ENCODE assay signal across 8 mouse cellular contexts in the genomic region with DNA sequence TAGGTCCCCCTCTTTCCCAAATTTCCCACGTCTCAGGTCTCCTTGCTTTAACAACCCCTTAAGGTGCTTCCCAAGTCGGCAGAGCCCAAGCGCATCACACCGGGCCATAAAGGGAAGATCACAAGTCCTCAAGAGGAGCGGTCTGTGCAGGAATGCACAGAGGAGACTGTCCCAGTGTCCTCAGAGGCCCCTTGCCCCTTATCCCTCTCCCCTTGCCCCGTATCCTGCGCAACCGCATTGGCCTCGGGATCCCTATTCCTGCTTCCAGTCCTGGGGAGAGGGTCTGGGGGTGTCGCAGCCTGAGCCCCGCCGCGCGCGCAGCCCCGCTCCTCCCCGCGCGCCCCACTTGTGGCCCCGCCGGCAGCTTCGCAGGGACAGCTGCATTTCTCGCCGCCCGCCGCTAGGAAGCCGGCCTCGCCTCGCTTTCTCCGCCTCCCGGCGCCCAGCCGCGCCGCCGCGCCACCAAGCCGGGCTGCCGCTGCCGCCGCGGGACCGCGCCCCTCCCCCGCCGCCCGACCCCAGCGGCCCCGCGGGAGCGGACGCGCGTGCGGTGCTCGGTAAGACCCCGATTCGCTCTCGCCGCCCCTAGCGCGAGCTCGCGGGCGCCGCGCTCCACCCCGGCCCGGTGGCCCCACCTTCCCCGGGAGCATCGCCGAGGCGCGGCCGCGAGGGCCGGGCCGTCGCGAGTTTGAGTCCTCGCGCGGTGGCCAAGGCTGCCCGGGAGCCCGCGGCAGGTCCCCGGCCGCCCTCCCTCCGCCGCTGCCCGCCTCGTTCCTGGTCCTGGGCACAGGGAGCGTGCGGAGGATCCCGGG. TPM values are rescaled to one million over a fixed set of nuclear protein-coding genes. Genes with fewer than 3 reads are reported as not detected.
DNase-seq lines count a peak whose midpoint lies in the region; ATAC-seq and TF ChIP-seq lines count a peak whose summit lies in the region.

No protein-coding gene starts in this region.

- peak; percentile 72 to 82 for DNase-seq in urinary bladder, adult 18-20 months (ENCODE audit: low spot score in 2 of 2)
- DNase-seq in urinary bladder, postnatal 10 days (ENCODE audit: low spot score): no peak
- DNase-seq in embryonic facial prominence, embryonic 10.5 days (ENCODE audit: low spot score): peak; percentile 88
- DNase-seq in heart, embryonic 10.5 days (ENCODE audit: low spot score): no peak
- DNase-seq in liver, adult 2 months (ENCODE audit: extremely low read depth, low read depth, low spot score): no peak
- peak; percentile 68 to 69 for DNase-seq in spleen, postnatal 36 days (ENCODE audit: low spot score in 2 of 2)

- H3K9ac ChIP-seq in kidney, embryonic 14.5 days (ENCODE audit: low read depth, low read length): peak overlapping the region; percentile 85
- H3K9ac ChIP-seq in liver, adult 2 months (ENCODE audit: low read depth, low read length): peak overlapping the region; percentile 86

- H3K4me2 ChIP-seq in kidney, embryonic 14.5 days (replicated peaks; ENCODE audit: low read depth, low read length): peak overlapping the region; percentile 89

- TF ChIP-seq CTCF in liver, adult 2 months (IDR thresholded peaks at IDR 0.05; ENCODE audit: low read depth, low read length): peak; percentile 55

- peaks cover 51% of the 10 kb centered on the region for H3K4me1 ChIP-seq in embryonic facial prominence, embryonic 10.5 days
- H3K4me1 ChIP-seq in heart, embryonic 10.5 days: peaks cover 51% of the 10 kb centered on the region
- peaks cover 23% of the 10 kb centered on the region for H3K4me1 ChIP-seq in kidney, embryonic 14.5 days (ENCODE audit: control insufficient read depth, insufficient read depth, low read length)
- 0 out of 2 replicates have a peak, but pooled peaks cover 2% of the 10 kb centered on the region for H3K4me1 ChIP-seq in liver, adult 2 months (ENCODE audit: control insufficient read depth, insufficient read depth, low read length)

- peaks cover 8% of the 10 kb centered on the region; the same call in 1 of the 2 replicates for H3K36me3 ChIP-seq in embryonic facial prominence, embryonic 10.5 days (replicated peaks)
- H3K36me3 ChIP-seq in heart, embryonic 10.5 days: peaks cover 3% of the 10 kb centered on the region; the same call in 1 of the 2 replicates
- H3K36me3 ChIP-seq in kidney, embryonic 14.5 days (ENCODE audit: control insufficient read depth, insufficient read depth, low read length): no peaks in the 10 kb centered on the region
- no peaks in the 10 kb centered on the region for H3K36me3 ChIP-seq in liver, adult 2 months (ENCODE audit: control insufficient read depth, insufficient read depth, low read length)

- H3K27ac ChIP-seq in embryonic facial prominence, embryonic 10.5 days (replicated peaks): peak overlapping the region; percentile 100
- peak overlapping the region; percentile 100 for H3K27ac ChIP-seq in heart, embryonic 10.5 days
- H3K27ac ChIP-seq in kidney, embryonic 14.5 days (ENCODE audit: low read depth, low read length): peak overlapping the region; percentile 95
- peak overlapping the region; percentile 28 for H3K27ac ChIP-seq in liver, adult 2 months (replicated peaks; ENCODE audit: insufficient read depth, low read depth, low read length)

- H3K79me2 ChIP-seq in liver, adult 2 months (ENCODE audit: control insufficient read depth, insufficient read depth, low read length): no peaks in the 10 kb centered on the region

- H3K9me3 ChIP-seq in embryonic facial prominence, embryonic 10.5 days: no peaks in the 10 kb centered on the region
- H3K9me3 ChIP-seq in heart, embryonic 10.5 days: no peaks in the 10 kb centered on the region
- no peaks in the 10 kb centered on the region for H3K9me3 ChIP-seq in kidney, embryonic 14.5 days (ENCODE audit: control insufficient read depth, low read length)

- under 1% methylated on average over 88 of the region's 95 CpGs for WGBS in embryonic facial prominence, embryonic 10.5 days
- under 1% methylated on average over 90 of the region's 95 CpGs for WGBS in heart, embryonic 10.5 days
- WGBS in kidney, embryonic 14.5 days: 1% methylated on average over 60 of the region's 95 CpGs
- 2% methylated on average over 94 of the region's 95 CpGs for WGBS in liver, adult 2 months

- ATAC-seq in kidney, embryonic 14.5 days (ENCODE audit: low FRiP score, low TSS enrichment): peak; percentile 63
- peak; percentile 40; the same call in 1 of the 2 replicates for ATAC-seq in monocyte, adult 5-6 weeks (replicated peaks; ENCODE audit: insufficient number of reproducible peaks, low FRiP score, low TSS enrichment, poor library complexity, severe bottlenecking)

- no peak for TF ChIP-seq POLR2A in liver, adult 2 months (IDR thresholded peaks at IDR 0.05; ENCODE audit: extremely low read depth, insufficient read depth, low read length)

- peak overlapping the region; percentile 94 for H3K4me3 ChIP-seq in embryonic facial prominence, embryonic 10.5 days
- H3K4me3 ChIP-seq in heart, embryonic 10.5 days: peak overlapping the region; percentile 95
- peak overlapping the region; percentile 53 for H3K4me3 ChIP-seq in kidney, embryonic 14.5 days (ENCODE audit: low read length)
- H3K4me3 ChIP-seq in liver, adult 2 months (ENCODE audit: insufficient read depth, low read depth, low read length): peak overlapping the region; percentile 69

- peaks cover 23% of the 10 kb centered on the region for H3K27me3 ChIP-seq in embryonic facial prominence, embryonic 10.5 days (replicated peaks; ENCODE audit: low read depth, poor library complexity, severe bottlenecking)
- H3K27me3 ChIP-seq in heart, embryonic 10.5 days (ENCODE audit: insufficient read depth, poor library complexity, severe bottlenecking): peaks cover 5% of the 10 kb centered on the region; the same call in 1 of the 2 replicates
- H3K27me3 ChIP-seq in kidney, embryonic 14.5 days (ENCODE audit: control insufficient read depth, insufficient read depth, low read length): no peaks in the 10 kb centered on the region; the same call in 1 of the 2 replicates
- H3K27me3 ChIP-seq in liver, adult 2 months (ENCODE audit: control insufficient read depth, insufficient read depth, low read length): peaks cover 2% of the 10 kb centered on the region; the same call in 1 of the 2 replicates

RNA-seq across cellular contexts. Expression of gene Cuedc1, which starts 1.1 kb away (rescaled TPM):
- polyA plus RNA-seq in embryonic facial prominence, embryonic 10.5 days (2016; fragmentation: Nextera tagmentation; extraction: Ambion mirVana): 20.8 and 21.9 TPM in 2 replicates
- 15.1 and 17.9 TPM in 2 replicates for polyA plus RNA-seq in heart, embryonic 10.5 days (2016; fragmentation: Nextera tagmentation; extraction: Ambion mirVana)
- polyA plus RNA-seq in kidney, embryonic 14.5 days (2014; fragmentation: Nextera tagmentation; extraction: Ambion mirVana): 13.2 and 17.0 TPM in 2 replicates
- 0.87 and 1.5 TPM in 2 replicates for total RNA-seq in liver, adult 2 months (2014; rRNA removed)
- 1.1 and 1.7 TPM in 2 replicates for polyA plus RNA-seq in liver, adult 2 months (2012; rRNA removed)
- total RNA-seq in monocyte, adult 5-6 weeks (2017): 5.8 to 24.0 TPM (median 11.9 TPM) in 3 replicates

RNA-seq across cellular contexts. Expression of gene Vezf1, which starts 30.9 kb away (rescaled TPM):
- 59.4 and 60.0 TPM in 2 replicates for polyA plus RNA-seq in embryonic facial prominence, embryonic 10.5 days (2016; fragmentation: Nextera tagmentation; extraction: Ambion mirVana)
- polyA plus RNA-seq in heart, embryonic 10.5 days (2016; fragmentation: Nextera tagmentation; extraction: Ambion mirVana): 24.2 and 34.1 TPM in 2 replicates
- polyA plus RNA-seq in kidney, embryonic 14.5 days (2014; fragmentation: Nextera tagmentation; extraction: Ambion mirVana): 39.4 and 50.7 TPM in 2 replicates
- 5.8 and 6.6 TPM in 2 replicates for total RNA-seq in liver, adult 2 months (2014; rRNA removed)
- polyA plus RNA-seq in liver, adult 2 months (2012; rRNA removed): 3.6 and 3.8 TPM in 2 replicates
- 45.9 to 57.0 TPM (median 46.6 TPM) in 3 replicates for total RNA-seq in monocyte, adult 5-6 weeks (2017)

RNA-seq across cellular contexts. Expression of gene Srsf1, which starts 51.8 kb away (rescaled TPM):
- polyA plus RNA-seq in embryonic facial prominence, embryonic 10.5 days (2016; fragmentation: Nextera tagmentation; extraction: Ambion mirVana): 402 and 405 TPM in 2 replicates
- 199 and 306 TPM in 2 replicates for polyA plus RNA-seq in heart, embryonic 10.5 days (2016; fragmentation: Nextera tagmentation; extraction: Ambion mirVana)
- polyA plus RNA-seq in kidney, embryonic 14.5 days (2014; fragmentation: Nextera tagmentation; extraction: Ambion mirVana): 273 and 432 TPM in 2 replicates
- 72.0 and 84.0 TPM in 2 replicates for total RNA-seq in liver, adult 2 months (2014; rRNA removed)
- polyA plus RNA-seq in liver, adult 2 months (2012; rRNA removed): 33.4 and 44.1 TPM in 2 replicates
- total RNA-seq in monocyte, adult 5-6 weeks (2017): 220 to 406 TPM (median 277 TPM) in 3 replicates

Comparison
In these comparisons a context has a peak if more than half of its experiments do, and no peak if none do; other contexts are left out.
1. DNase-seq: peak in urinary bladder, adult 18-20 months (2 of 2), embryonic facial prominence, embryonic 10.5 days (single experiment) and spleen, postnatal 36 days (2 of 2); none in urinary bladder, postnatal 10 days (single experiment), heart, embryonic 10.5 days (single experiment) and liver, adult 2 months (single experiment).
2. H3K27ac ChIP-seq: peak in every context shown above with its lines; median percentile 100 in embryonic facial prominence, embryonic 10.5 days; 100 in heart, embryonic 10.5 days; 95 in kidney, embryonic 14.5 days; 28 in liver, adult 2 months.
3. Peak in every context shown above with its lines, with median percentiles within 50 percentile points of each other: H3K4me3 ChIP-seq.